Mouse (Mus musculus) embryonic facial prominence, embryonic 12.5 days (tissue): ENCODE data around the gene Mfsd2b. TPM values are rescaled to one million over a fixed set of nuclear protein-coding genes. Genes with fewer than 3 reads are reported as not detected.
"Not testable (repeated sequence)": the region's sequence is repeated elsewhere in the genome, so short reads cannot be mapped to it uniquely, and the experiment has no call there.

Source experiments
- ATAC-seq: fragments of 200-750 bp; cut with Nextera tagmentation; 2 replicates; pipeline ENCODE4 v1.8.0; 2017; ENCODE audit not compliant: insufficient number of reproducible peaks, insufficient read depth, low FRiP score, low TSS enrichment
- H3K27ac ChIP-seq: fragments of 300-500 bp; sonication (generic); 2 replicates; pipeline ENCODE4 v1.5.1; 2016; ENCODE audit warnings: mild to moderate bottlenecking
- H3K27me3 ChIP-seq: fragments of 300-500 bp; sonication (generic); 2 replicates; pipeline ENCODE4 v1.6.1; 2016; ENCODE audit warnings: mild to moderate bottlenecking, moderate library complexity
- H3K36me3 ChIP-seq: fragments of 300-500 bp; sonication (generic); 2 replicates; pipeline ENCODE4 v1.6.1; 2016; ENCODE audit warnings: mild to moderate bottlenecking
- H3K4me1 ChIP-seq: fragments of 300-500 bp; sonication (generic); 2 replicates; pipeline ENCODE4 v1.6.1; 2016
- H3K4me2 ChIP-seq: fragments of 300-500 bp; sonication (generic); replicated peaks from 2 replicates; pipeline ENCODE4 v1.6.1; 2016; ENCODE audit warnings: mild to moderate bottlenecking, moderate library complexity
- H3K4me3 ChIP-seq: fragments of 300-500 bp; sonication (generic); 2 replicates; pipeline ENCODE4 v1.5.1; 2016; ENCODE audit warnings: mild to moderate bottlenecking
- H3K9ac ChIP-seq: fragments of 300-500 bp; sonication (generic); 2 replicates; pipeline ENCODE4 v1.6.1; 2016; ENCODE audit warnings: mild to moderate bottlenecking, moderate library complexity
- H3K9me3 ChIP-seq: fragments of 300-500 bp; sonication (generic); 2 replicates; pipeline ENCODE4 v1.6.1; 2016; ENCODE audit warnings: mild to moderate bottlenecking, moderate library complexity
- WGBS: fragments of 180-500 bp; shearing (Covaris S2); methylation state at CpG from one replicate; pipeline ENCODE4 v1.1.7; 2016; 5-methylcytosine and 5-hydroxymethylcytosine counted together
- polyA plus RNA-seq: library from polyadenylated mRNA; unstranded; fragments of >200 nt; fragmentation: Nextera tagmentation; extraction: Ambion mirVana; gene quantifications from 2 replicates; pipeline ENCODE4 v1.2.1, GENCODE M21; 2016

Mfsd2b gene
- polyA plus RNA-seq: 2.9 and 4.2 TPM in 2 replicates

DNA sequence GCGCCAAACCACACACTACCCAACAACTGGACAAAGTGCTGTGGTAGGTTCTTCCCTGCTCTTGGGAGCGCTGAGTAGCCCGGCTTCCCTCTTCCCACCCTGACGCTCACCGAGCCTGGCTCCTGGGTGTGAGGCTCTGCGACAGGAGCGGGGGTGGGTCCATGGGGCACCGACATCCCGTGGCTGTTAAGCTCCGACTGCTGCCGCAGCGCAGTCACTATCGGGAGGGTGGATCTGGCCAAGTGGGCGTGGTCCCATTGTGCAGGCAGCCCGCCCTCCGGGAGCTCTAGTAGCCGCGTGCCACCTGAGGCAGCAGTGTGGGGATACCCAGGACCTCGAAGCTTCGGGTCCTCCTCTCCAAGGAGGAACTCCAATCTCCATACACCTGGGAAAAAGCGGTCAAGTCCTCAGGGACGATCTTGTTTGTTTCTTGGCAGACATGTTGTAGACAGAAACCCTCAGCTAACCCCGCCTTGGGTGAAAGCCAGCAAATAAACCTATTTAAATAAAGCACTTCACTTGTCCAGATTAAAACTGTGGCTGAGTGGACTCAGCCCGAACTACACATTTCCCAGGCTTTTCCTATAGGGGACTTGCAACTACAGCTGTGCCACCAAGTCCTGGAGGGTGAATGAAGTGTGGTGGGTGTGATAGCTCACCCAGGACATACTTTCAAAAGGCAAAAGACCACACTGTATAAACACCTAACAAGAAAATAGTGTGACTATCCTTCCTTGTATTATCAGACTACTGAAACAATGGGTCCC, at the start of gene Mfsd2b:
TSS of gene Mfsd2b (minus strand) at position 199 of the 767 bp plus-strand sequence.
- ATAC-seq: peak; percentile 72
- H3K9ac ChIP-seq: peak within 1 kb of the TSS; percentile 12; the same call in 1 of the 2 replicates
- WGBS: 7% methylated on average over 24 of the region's 24 CpGs
- H3K4me2 ChIP-seq: peak within 1 kb of the TSS; percentile 58
- H3K4me3 ChIP-seq: peak within 1 kb of the TSS; percentile 25
- no peaks in the 10 kb centered on the region for H3K4me1 ChIP-seq
- H3K9me3 ChIP-seq: no peaks in the 10 kb centered on the region
- H3K27me3 ChIP-seq: no peaks in the 10 kb centered on the region
- peaks cover 4% of the 10 kb centered on the region; the same call in 1 of the 2 replicates for H3K36me3 ChIP-seq
- H3K27ac ChIP-seq: no peak within 1 kb of the TSS

DNA sequence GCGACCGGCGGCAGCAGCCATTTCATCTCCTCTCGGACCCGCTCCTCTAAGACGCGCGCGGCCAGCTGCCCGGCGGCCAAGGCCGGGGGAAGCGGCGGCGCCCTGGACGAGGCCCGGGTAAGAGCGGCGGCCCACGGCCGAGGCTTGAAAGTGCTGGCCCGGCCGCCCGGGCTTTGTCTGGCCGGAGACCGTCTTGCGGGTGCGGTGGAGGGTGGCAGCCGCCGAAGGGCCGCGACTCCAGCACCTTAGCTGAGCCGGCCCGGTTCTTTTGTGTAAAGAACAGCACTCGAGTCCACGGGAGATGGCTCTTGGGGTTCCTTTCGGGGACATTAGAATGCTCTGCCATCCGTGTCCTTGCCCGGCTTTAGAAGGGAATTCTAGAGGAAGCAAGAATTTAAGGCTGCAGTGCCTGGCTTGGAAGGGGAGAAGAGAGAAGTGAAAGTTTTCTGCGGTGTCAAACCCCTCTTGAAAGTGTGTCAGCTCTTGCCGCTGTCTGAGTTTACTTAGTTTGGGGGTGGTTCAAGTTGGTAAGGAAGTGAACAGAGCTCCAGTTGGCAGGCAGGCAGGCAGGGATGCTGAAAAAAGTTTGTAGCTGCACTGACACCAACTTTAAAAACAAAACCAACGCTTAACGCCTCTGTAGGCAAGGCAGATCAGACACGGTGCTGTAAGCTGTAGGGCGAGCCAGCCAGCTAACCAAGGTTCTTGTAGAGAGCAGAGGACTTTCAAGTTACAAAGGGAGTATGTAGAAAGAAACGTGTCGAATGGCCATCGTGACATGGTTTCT, 43.8 kb upstream of the Mfsd2b start:
- H3K27me3 ChIP-seq: no peaks in the 10 kb centered on the region
- no peak for ATAC-seq
- H3K36me3 ChIP-seq: no peaks in the 10 kb centered on the region
- H3K4me1 ChIP-seq: peaks cover 7% of the 10 kb centered on the region
- peak overlapping the region; percentile 80 for H3K4me3 ChIP-seq
- H3K27ac ChIP-seq: peak overlapping the region; percentile 99
- under 1% methylated on average over 48 of the region's 48 CpGs for WGBS
- no peaks in the 10 kb centered on the region for H3K9me3 ChIP-seq
- peak overlapping the region; percentile 99 for H3K9ac ChIP-seq
- H3K4me2 ChIP-seq: peak overlapping the region; percentile 60

DNA sequence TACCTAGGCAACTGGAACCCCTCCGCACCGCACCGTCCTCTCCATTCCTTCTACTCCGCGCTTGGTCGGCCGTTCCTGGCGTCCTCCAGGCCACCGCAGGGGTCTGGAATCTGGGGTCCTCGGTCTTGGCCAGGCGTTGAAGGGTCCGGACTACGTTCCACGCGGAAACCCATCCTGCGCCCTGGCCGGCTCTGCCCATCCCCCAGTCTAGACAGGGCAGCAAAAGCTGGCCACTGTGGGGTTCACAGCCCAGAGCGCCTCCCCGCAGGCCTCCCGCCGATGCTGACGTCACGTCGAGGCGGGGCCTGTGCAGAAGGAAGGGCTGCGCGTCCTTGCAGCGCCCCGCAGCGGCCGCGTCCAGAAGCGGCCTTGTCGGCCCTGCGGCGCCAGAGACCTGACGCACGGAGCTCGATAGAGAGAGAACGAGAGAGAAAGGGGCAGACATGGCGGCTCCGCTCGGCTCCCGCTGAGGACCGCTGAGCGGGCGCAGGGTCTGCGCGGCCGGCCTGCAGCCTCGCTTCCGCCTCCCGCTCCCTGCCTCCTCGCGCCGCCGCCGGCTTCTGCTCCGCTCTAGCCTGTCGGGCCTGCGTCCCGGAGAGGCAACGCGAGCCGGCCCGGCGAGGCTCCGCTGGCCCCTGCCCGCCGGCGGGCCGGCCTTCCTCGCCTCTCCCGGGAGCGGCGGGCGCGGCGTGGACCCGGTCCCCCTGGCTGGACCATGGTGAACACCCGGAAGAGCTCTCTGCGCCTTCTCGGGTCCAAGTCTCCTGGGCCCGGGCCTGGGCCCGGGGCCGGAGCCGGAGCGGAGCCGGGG, 43.0 kb upstream of the Mfsd2b start, which contains the start of gene Atad2b:
TSS of gene Atad2b (plus strand) at position 360 of the 811 bp plus-strand sequence.
- Histone ChIP-seq H3K27me3 (no peaks in the 10 kb centered on the region), H3K9ac (peak within 1 kb of the TSS; percentile 99), H3K9me3 (no peaks in the 10 kb centered on the region), H3K4me2 (peak within 1 kb of the TSS; percentile 60), H3K36me3 (no peaks in the 10 kb centered on the region), H3K4me3 (peak within 1 kb of the TSS; percentile 80), H3K4me1 (peaks cover 7% of the 10 kb centered on the region), H3K27ac (peak within 1 kb of the TSS; percentile 99)
- under 1% methylated on average over 78 of the region's 89 CpGs for WGBS
- peak; percentile 95 for ATAC-seq

DNA sequence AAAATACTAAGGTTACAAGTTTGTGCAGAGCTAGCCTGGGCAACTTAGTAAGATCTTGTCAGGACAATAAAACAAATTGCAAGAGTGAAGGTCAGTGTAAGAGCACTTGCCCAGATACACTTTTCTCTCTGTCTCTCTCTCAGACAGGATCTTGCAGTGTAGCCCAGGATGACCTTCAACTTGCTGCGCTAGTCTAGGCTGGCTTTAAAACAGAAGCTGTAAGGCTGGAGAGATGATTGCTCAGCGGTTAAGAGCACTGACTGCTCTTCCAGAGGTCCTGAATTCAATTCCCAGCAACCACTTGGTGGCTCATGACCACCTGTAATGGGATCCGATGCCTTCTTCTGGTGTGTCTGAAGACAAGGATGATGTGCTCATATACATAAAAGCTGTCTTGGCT, 40.8 kb upstream of the Mfsd2b start:
- 77% methylated on average over 3 of the region's 3 CpGs for WGBS
- peaks cover 7% of the 10 kb centered on the region for H3K4me1 ChIP-seq
- H3K4me3 ChIP-seq: no peak overlapping the region
- H3K36me3 ChIP-seq: no peaks in the 10 kb centered on the region
- H3K9me3 ChIP-seq: no peaks in the 10 kb centered on the region
- no peak for ATAC-seq
- no peak overlapping the region for H3K9ac ChIP-seq
- H3K27ac ChIP-seq: no peak overlapping the region
- H3K4me2 ChIP-seq: no peak overlapping the region
- no peaks in the 10 kb centered on the region for H3K27me3 ChIP-seq

DNA sequence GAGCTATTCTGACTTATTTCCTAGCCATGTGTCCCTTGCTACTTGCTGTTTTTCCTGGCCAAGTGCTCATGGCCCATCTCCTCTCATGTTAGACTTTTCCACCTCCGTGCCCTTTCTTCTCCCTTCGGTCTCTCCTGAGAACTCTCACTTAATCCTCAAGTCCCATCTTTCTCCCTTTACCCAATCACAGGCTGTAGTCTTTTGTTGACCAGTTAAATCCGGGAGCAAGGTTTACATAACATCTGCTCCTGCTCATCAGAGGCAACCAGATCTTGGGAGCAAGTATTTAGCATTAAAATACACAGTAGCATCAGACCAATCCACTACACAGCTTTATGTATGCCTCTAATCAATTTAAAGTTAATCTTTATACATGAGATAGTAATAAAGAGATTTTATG, 40.3 kb upstream of the Mfsd2b start:
- Histone ChIP-seq H3K27ac (no peak overlapping the region), H3K36me3 (no peaks in the 10 kb centered on the region), H3K4me3 (no peak overlapping the region), H3K9me3 (no peaks in the 10 kb centered on the region), H3K27me3 (no peaks in the 10 kb centered on the region), H3K4me1 (peaks cover 4% of the 10 kb centered on the region), H3K9ac (no peak overlapping the region), H3K4me2 (no peak overlapping the region)
- ATAC-seq: no peak
- WGBS: 55% methylated on average over 3 of the region's 3 CpGs

GRCm38 (mm10) chr12:4911716-4912115, 37.6 kb upstream of the Mfsd2b start:
- H3K27ac ChIP-seq: no peak overlapping the region
- no peaks in the 10 kb centered on the region; the same call in 1 of the 2 replicates for H3K4me1 ChIP-seq
- H3K9me3 ChIP-seq: no peaks in the 10 kb centered on the region
- no peak overlapping the region for H3K9ac ChIP-seq
- no peak for ATAC-seq
- no peaks in the 10 kb centered on the region for H3K27me3 ChIP-seq
- H3K36me3 ChIP-seq: no peaks in the 10 kb centered on the region
- no peak overlapping the region for H3K4me3 ChIP-seq
- WGBS: 84% methylated on average over 4 of the region's 4 CpGs
- no peak overlapping the region for H3K4me2 ChIP-seq

- H3K27me3 ChIP-seq, H3K4me2 ChIP-seq, ATAC-seq, H3K27ac ChIP-seq, H3K36me3 ChIP-seq, H3K4me3 ChIP-seq, H3K4me1 ChIP-seq, H3K9me3 ChIP-seq, H3K9ac ChIP-seq: not testable (repeated sequence)
- WGBS: 83% methylated on average over 1 of the region's 1 CpGs
These were observed 36.3 kb upstream of the Mfsd2b start for GRCm38 (mm10) chr12:4910496-4910895.

DNA sequence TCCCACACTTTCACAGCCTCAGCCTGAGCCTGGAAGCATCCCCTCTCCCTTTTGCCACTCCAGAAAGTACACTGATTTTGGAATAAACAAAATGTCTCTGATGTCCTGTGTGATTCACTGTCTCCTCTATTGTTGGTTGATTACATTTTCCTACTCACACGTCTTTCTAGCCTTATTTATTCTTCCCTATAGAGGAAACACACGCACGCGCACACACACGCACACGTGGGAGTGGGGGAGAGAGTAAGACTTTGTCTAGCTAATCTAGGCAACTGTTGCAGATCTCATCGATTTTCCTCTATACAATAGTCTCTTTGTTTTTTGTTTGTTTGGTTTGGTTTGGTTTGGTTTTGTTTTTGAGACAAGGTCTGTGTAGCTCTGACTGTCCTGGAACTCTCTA, 34.2 kb upstream of the Mfsd2b start:
- ATAC-seq: no peak
- H3K4me3 ChIP-seq: no peak overlapping the region
- H3K9me3 ChIP-seq: no peaks in the 10 kb centered on the region
- H3K36me3 ChIP-seq: no peaks in the 10 kb centered on the region
- no peaks in the 10 kb centered on the region; the same call in 1 of the 2 replicates for H3K4me1 ChIP-seq
- no peak overlapping the region for H3K27ac ChIP-seq
- H3K4me2 ChIP-seq: no peak overlapping the region
- 93% methylated on average over 7 of the region's 7 CpGs for WGBS
- H3K9ac ChIP-seq: no peak overlapping the region
- no peaks in the 10 kb centered on the region for H3K27me3 ChIP-seq

- Histone ChIP-seq H3K9me3 (no peaks in the 10 kb centered on the region), H3K4me2 (peak within 1 kb of the TSS; percentile 81), H3K4me3 (peak within 1 kb of the TSS; percentile 75), H3K36me3 (no peaks in the 10 kb centered on the region), H3K9ac (peak within 1 kb of the TSS; percentile 83), H3K4me1 (no peaks in the 10 kb centered on the region; the same call in 1 of the 2 replicates), H3K27ac (peak within 1 kb of the TSS; percentile 83), H3K27me3 (no peaks in the 10 kb centered on the region)
- peak; percentile 89 for ATAC-seq
- WGBS: under 1% methylated on average over 124 of the region's 125 CpGs
These were observed 33.1 kb upstream of the Mfsd2b start, which contains the start of gene Ubxn2a for GRCm38 (mm10) chr12:4906951-4907906. Gene Ubxn2a, minus strand, starts transcription at chr12:4907705.

DNA sequence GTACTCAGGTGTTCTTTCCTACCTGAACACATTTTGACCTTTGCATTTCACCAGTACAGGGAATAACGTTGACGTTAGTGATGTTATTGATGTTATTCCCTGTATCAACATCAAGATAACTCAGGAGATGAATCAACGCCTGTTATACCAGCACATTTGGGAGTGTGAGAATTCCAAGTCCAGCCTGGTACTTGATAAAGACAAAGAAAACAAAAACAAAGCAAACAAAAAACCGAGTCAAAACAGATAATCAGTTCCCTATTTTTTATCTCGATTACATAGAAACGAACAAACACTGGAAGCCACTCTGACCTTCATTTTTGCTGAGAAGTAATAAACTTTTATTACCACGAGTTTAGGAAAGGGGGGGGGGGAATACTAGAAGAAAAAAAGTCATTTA, 32.3 kb upstream of the Mfsd2b start:
- H3K27ac ChIP-seq: no peak overlapping the region
- H3K4me3 ChIP-seq: peak overlapping the region; percentile 75
- no peaks in the 10 kb centered on the region; the same call in 1 of the 2 replicates for H3K4me1 ChIP-seq
- peak overlapping the region; percentile 83; the same call in 1 of the 2 replicates for H3K9ac ChIP-seq
- no peaks in the 10 kb centered on the region for H3K27me3 ChIP-seq
- no peaks in the 10 kb centered on the region for H3K9me3 ChIP-seq
- 61% methylated on average over 7 of the region's 7 CpGs for WGBS
- peak overlapping the region; percentile 81 for H3K4me2 ChIP-seq
- ATAC-seq: no peak
- no peaks in the 10 kb centered on the region for H3K36me3 ChIP-seq
